21 mouse cellular contexts compared by ENCODE assay signal in the genomic region with DNA sequence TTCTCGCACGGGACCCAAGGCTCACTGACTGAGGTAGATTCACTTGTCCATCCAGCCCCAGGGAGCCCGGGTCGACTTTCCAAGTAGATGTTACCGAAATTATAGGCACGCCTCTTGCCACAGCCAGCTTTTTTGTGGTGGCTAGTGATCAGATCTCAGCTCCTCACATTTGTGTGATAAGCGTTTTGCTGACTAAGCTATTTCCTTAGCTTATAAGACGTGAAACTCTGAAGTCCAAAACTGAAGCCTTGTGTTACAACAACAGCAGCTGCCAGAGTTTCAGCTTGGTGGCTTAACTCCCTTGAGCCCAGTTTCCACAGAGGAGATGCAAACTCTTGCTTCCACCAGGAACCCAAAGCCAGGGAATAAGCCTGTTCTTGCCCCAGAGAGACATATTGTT. TPM values are rescaled to one million over a fixed set of nuclear protein-coding genes. Genes with fewer than 3 reads are reported as not detected.
DNase-seq lines count a peak whose midpoint lies in the region; ATAC-seq and TF ChIP-seq lines count a peak whose summit lies in the region.
"Had no signal": no experiment of that assay in that cellular context is flagged by ENCODE, and none has a peak within 500 bp of the region (broad histone marks: within the 10 kb centered on the region; RNA-seq: fewer than 3 reads in every experiment).

No protein-coding gene starts in this region.

- no peak for TF ChIP-seq POLR2A in CH12.LX (IDR thresholded peaks at IDR 0.05; ENCODE audit: low read depth, low read length)
- no peak for TF ChIP-seq POLR2A in MEL (IDR thresholded peaks at IDR 0.05; ENCODE audit: control insufficient read depth in 1 of 2, insufficient read depth in 1 of 2, low read depth in 1 of 2, low read length in 2 of 2, poor library complexity in 1 of 2)
- no peak for TF ChIP-seq POLR2A in cerebellum, adult 2 months (IDR thresholded peaks at IDR 0.05; ENCODE audit: borderline replicate concordance, insufficient read depth, low read length)

- TF ChIP-seq CTCF in CH12.LX (conservative IDR thresholded peaks at IDR 0.05 in 1 of 2, IDR thresholded peaks at IDR 0.05 in 1 of 2; ENCODE audit: low read depth in 2 of 2, low read length in 2 of 2), result no peak
- no peak for TF ChIP-seq CTCF in MEL (IDR thresholded peaks at IDR 0.05 in 2 of 3, conservative IDR thresholded peaks at IDR 0.05 in 1 of 3; ENCODE audit: control insufficient read depth in 1 of 3, insufficient read depth in 1 of 3, low read depth in 2 of 3, low read length in 3 of 3, poor library complexity in 1 of 3, severe bottlenecking in 1 of 3)
- no peak for TF ChIP-seq CTCF in cerebellum, adult 2 months (IDR thresholded peaks at IDR 0.05; ENCODE audit: borderline replicate concordance, insufficient read depth, low read depth, low read length)

- TF ChIP-seq EP300 in CH12.LX (IDR thresholded peaks at IDR 0.05; ENCODE audit: low read length) (no peak), MEL (IDR thresholded peaks at IDR 0.05; ENCODE audit: low read depth in 1 of 2, low read length in 2 of 2) (no peak)

- WGBS in heart, embryonic 12.5 days, result 91% methylated on average over 8 of the region's 8 CpGs
- WGBS in cerebellum, adult 2 months, result 93% methylated on average over 8 of the region's 8 CpGs

- TF ChIP-seq RAD21 in CH12.LX (IDR thresholded peaks at IDR 0.05; ENCODE audit: low read depth, low read length) (no peak), MEL (IDR thresholded peaks at IDR 0.05; ENCODE audit: low read depth, low read length) (no peak)

- 0 out of 2 replicates have a peak, but pooled peaks cover 4% of the 10 kb centered on the region for H3K4me1 ChIP-seq in heart, embryonic 12.5 days (replicated peaks)
- peaks cover 0 to 15% of the 10 kb centered on the region in 2 experiments; a peak in 2 of 4 replicates for H3K4me1 ChIP-seq in CH12.LX (ENCODE audit: control insufficient read depth in 1 of 2, insufficient read depth in 2 of 2)
- peaks cover 0 to 4% of the 10 kb centered on the region in 2 experiments; a peak in 1 of 4 replicates for H3K4me1 ChIP-seq in MEL (ENCODE audit: control insufficient read depth in 1 of 2, insufficient read depth in 2 of 2, low read length in 2 of 2)
- peaks cover 2% of the 10 kb centered on the region; the same call in 1 of the 2 replicates for H3K4me1 ChIP-seq in cerebellum, adult 2 months (ENCODE audit: control insufficient read depth, insufficient read depth, low read length)
- H3K4me1 ChIP-seq: embryonic facial prominence, embryonic 10.5 days; embryonic facial prominence, embryonic 12.5 days; forebrain, embryonic 15.5 days had no signal

- no peaks in the 10 kb centered on the region for H3K9me3 ChIP-seq in heart, embryonic 12.5 days (replicated peaks)
- no peaks in the 10 kb centered on the region for H3K9me3 ChIP-seq in CH12.LX (replicated peaks; ENCODE audit: low read length)
- no peaks in the 10 kb centered on the region for H3K9me3 ChIP-seq in MEL (replicated peaks; ENCODE audit: insufficient read depth, low read length)
- H3K9me3 ChIP-seq: embryonic facial prominence, embryonic 10.5 days; embryonic facial prominence, embryonic 12.5 days; forebrain, embryonic 13.5 days; forebrain, embryonic 15.5 days; G1E had no signal

- H3K9ac ChIP-seq in heart, embryonic 12.5 days, result no peak overlapping the region
- no peak overlapping the region for H3K9ac ChIP-seq in CH12.LX (ENCODE audit: insufficient read depth, low read depth)
- H3K9ac ChIP-seq in MEL (ENCODE audit: control insufficient read depth, low read depth, low read length, poor library complexity, severe bottlenecking), result no peak overlapping the region
- H3K9ac ChIP-seq: embryonic facial prominence, embryonic 12.5 days; forebrain, embryonic 13.5 days; forebrain, embryonic 15.5 days; forebrain, postnatal 0 days had no signal

- H3K79me2 ChIP-seq in CH12.LX (replicated peaks; ENCODE audit: control insufficient read depth, extremely low read depth, insufficient read depth, poor library complexity, severe bottlenecking), result peaks cover 18% of the 10 kb centered on the region
- peaks cover 14% of the 10 kb centered on the region for H3K79me2 ChIP-seq in MEL (ENCODE audit: control insufficient read depth, insufficient read depth, low read length, poor library complexity)

- in situ Hi-C loops in CH12.LX (cut with MboI; ENCODE audit: low pct_ligation_motif_present, low pct_unique_long_range_greater_than_20kb, low sequenced_read_pairs), result no loop called here

- no peak overlapping the region for H3K4me2 ChIP-seq in heart, embryonic 12.5 days
- H3K4me2 ChIP-seq in CH12.LX (ENCODE audit: insufficient read depth, low read depth, poor library complexity, severe bottlenecking), result no peak overlapping the region
- H3K4me2 ChIP-seq: embryonic facial prominence, embryonic 12.5 days; forebrain, embryonic 13.5 days; forebrain, embryonic 15.5 days had no signal

- dilution Hi-C loops in CH12.LX (cut with MboI; ENCODE audit: extremely low pct_ligation_motif_present, extremely low pct_unique_long_range_greater_than_20kb, low sequenced_read_pairs), result no loop called here

- no peak overlapping the region for H3K4me3 ChIP-seq in heart, embryonic 12.5 days
- H3K4me3 ChIP-seq in CH12.LX (replicated peaks in 1 of 3; ENCODE audit: low read depth in 2 of 3, low read length in 2 of 3, poor library complexity in 1 of 3) (no peak overlapping the region), MEL (ENCODE audit: control insufficient read depth in 1 of 2, insufficient read depth in 1 of 2, low read depth in 2 of 2, low read length in 2 of 2) (no peak overlapping the region)
- H3K4me3 ChIP-seq in cerebellum, adult 2 months (replicated peaks; ENCODE audit: insufficient read depth, low read depth, low read length), result no peak overlapping the region
- H3K4me3 ChIP-seq: embryonic facial prominence, embryonic 10.5 days; embryonic facial prominence, embryonic 12.5 days; forebrain, embryonic 13.5 days; forebrain, embryonic 15.5 days had no signal

- H3K36me3 ChIP-seq in heart, embryonic 12.5 days, result peaks cover 22% of the 10 kb centered on the region
- H3K36me3 ChIP-seq in CH12.LX (replicated peaks in 1 of 2; ENCODE audit: control insufficient read depth in 1 of 2, insufficient read depth in 1 of 2, low read length in 1 of 2) (peaks cover 20 to 63% of the 10 kb centered on the region in 2 experiments), MEL (ENCODE audit: control insufficient read depth in 1 of 2, insufficient read depth in 2 of 2, low read length in 2 of 2) (peaks cover 9% of the 10 kb centered on the region in 2 experiments; a peak in 3 of 4 replicates)
- H3K36me3 ChIP-seq: forebrain, embryonic 15.5 days had no signal

- no peaks in the 10 kb centered on the region for H3K27me3 ChIP-seq in heart, embryonic 12.5 days (replicated peaks)
- H3K27me3 ChIP-seq in CH12.LX (replicated peaks), result no peaks in the 10 kb centered on the region
- no peaks in the 10 kb centered on the region for H3K27me3 ChIP-seq in MEL (ENCODE audit: control insufficient read depth in 1 of 2, insufficient read depth in 2 of 2, low read length in 2 of 2)
- no peaks in the 10 kb centered on the region for H3K27me3 ChIP-seq in cerebellum, adult 2 months (ENCODE audit: control insufficient read depth, insufficient read depth, low read length)
- H3K27me3 ChIP-seq: embryonic facial prominence, embryonic 12.5 days; forebrain, embryonic 13.5 days; forebrain, embryonic 15.5 days had no signal

- peak; percentile 71 for DNase-seq in heart, adult 11 months
- no peak for DNase-seq in CH12.LX (ENCODE audit: extremely low read depth)
- no peak for DNase-seq in MEL (ENCODE audit: low read depth, low spot score)
- DNase-seq in cerebellum, adult 2 months, result no peak
- DNase-seq: adrenal gland, adult 2 months; adrenal gland, postnatal 10 days; adrenal gland, postnatal 25 days; B cell, adult 2 months; cerebellum, adult 11 months; cerebellum, adult 18-20 months; cerebellum, adult 9-10 months; cerebellum, postnatal 10 days; cerebellum, postnatal 25 days; forebrain, postnatal 0 days had no signal

- ATAC-seq in heart, embryonic 12.5 days (ENCODE audit: insufficient number of reproducible peaks, low FRiP score), result no peak
- ATAC-seq: CD4-positive, CD25-positive, alpha-beta regulatory T cell, adult 4 months; forebrain, embryonic 13.5 days; forebrain, embryonic 15.5 days; forebrain, postnatal 0 days had no signal

- H3K27ac ChIP-seq in heart, embryonic 12.5 days (ENCODE audit: poor library complexity, severe bottlenecking), result no peak overlapping the region
- no peak overlapping the region for H3K27ac ChIP-seq in CH12.LX (ENCODE audit: insufficient read depth, low read depth)
- no peak overlapping the region for H3K27ac ChIP-seq in MEL (ENCODE audit: control insufficient read depth, low read depth, low read length)
- no peak overlapping the region for H3K27ac ChIP-seq in cerebellum, adult 2 months (ENCODE audit: insufficient read depth, low read length)
- H3K27ac ChIP-seq: embryonic facial prominence, embryonic 10.5 days; embryonic facial prominence, embryonic 12.5 days; forebrain, embryonic 13.5 days; forebrain, embryonic 15.5 days had no signal

TF ChIP-seq in CH12.LX, 34 proteins besides CTCF, POLR2A, EP300 and RAD21:
- TF ChIP-seq KAT2A (IDR thresholded peaks at IDR 0.05; ENCODE audit: insufficient replicate concordance, low read length) (no peak), MAFK (IDR thresholded peaks at IDR 0.05; ENCODE audit: insufficient replicate concordance, low read length) (peak; percentile 93)

TF ChIP-seq in MEL, 35 proteins besides CTCF, POLR2A, EP300 and RAD21:
- no peak for TF ChIP-seq MYB (IDR thresholded peaks at IDR 0.05; ENCODE audit: low read depth, low read length)
- peak; percentile 95 for TF ChIP-seq MAFK (IDR thresholded peaks at IDR 0.05; ENCODE audit: borderline replicate concordance, low read depth, low read length)

RNA-seq across cellular contexts. Expression of a gene that starts 6.5 kb away (rescaled TPM):
- 19.6 TPM in 2 replicates for polyA plus RNA-seq in heart, embryonic 12.5 days (2016; fragmentation: Nextera tagmentation; extraction: Ambion mirVana)
- total RNA-seq in CH12.LX (2012; rRNA removed), result 22.3 and 23.1 TPM in 2 replicates
- total RNA-seq in CH12.LX (2014; rRNA removed), result 23.5 and 23.8 TPM in 2 replicates
- 27.6 and 30.8 TPM in 2 replicates for polyA plus RNA-seq in CH12.LX (2012; ENCODE audit: insufficient read length, low read depth)
- total RNA-seq in MEL (2012; rRNA removed), result 33.8 and 42.8 TPM in 2 replicates
- 100 to 1,000 TPM in 1 of 2 experiments, 10 to 100 TPM in 1; 37.2 to 119 TPM for polyA plus RNA-seq in MEL (2012; ENCODE audit: insufficient read depth in 1 of 2, insufficient read length in 2 of 2, low read depth in 1 of 2, low replicate concordance in 2 of 2, missing spikeins in 1 of 2)
- polyA plus RNA-seq in cerebellum, adult 2 months (2012; rRNA removed), result 34.7 and 35.0 TPM in 2 replicates

RNA-seq across cellular contexts. Expression of a gene that starts 6.8 kb away (rescaled TPM):
- 71.5 and 72.1 TPM in 2 replicates for polyA plus RNA-seq in heart, embryonic 12.5 days (2016; fragmentation: Nextera tagmentation; extraction: Ambion mirVana)
- total RNA-seq in CH12.LX (2012; rRNA removed), result 88.6 and 101 TPM in 2 replicates
- 143 and 152 TPM in 2 replicates for total RNA-seq in CH12.LX (2014; rRNA removed)
- polyA plus RNA-seq in CH12.LX (2012; ENCODE audit: insufficient read length, low read depth), result 101 and 108 TPM in 2 replicates
- 101 and 109 TPM in 2 replicates for total RNA-seq in MEL (2012; rRNA removed)
- polyA plus RNA-seq in MEL (2012; ENCODE audit: insufficient read depth in 1 of 2, insufficient read length in 2 of 2, low read depth in 1 of 2, low replicate concordance in 2 of 2, missing spikeins in 1 of 2), result 100 to 1,000 TPM in 1 of 2 experiments, 10 to 100 TPM in 1; 95.6 to 114 TPM
- 26.4 and 27.0 TPM in 2 replicates for polyA plus RNA-seq in cerebellum, adult 2 months (2012; rRNA removed)
